Mouse (Mus musculus) limb, embryonic 12.5 days (tissue): ENCODE data around the gene Cnot11. TPM values are rescaled to one million over a fixed set of nuclear protein-coding genes. Genes with fewer than 3 reads are reported as not detected.

Source experiments
- ATAC-seq: fragments of 200-750 bp; cut with Nextera tagmentation; 2 replicates; pipeline ENCODE4 v1.8.0; 2017; ENCODE audit warnings: low read depth, moderate TSS enrichment; ENCODE audit not compliant: insufficient number of reproducible peaks, insufficient read depth, low FRiP score, low TSS enrichment
- H3K27ac ChIP-seq: fragments of 300-500 bp; sonication (generic); 2 replicates; pipeline ENCODE4 v1.5.1; 2016; ENCODE audit warnings: mild to moderate bottlenecking, moderate library complexity
- H3K27me3 ChIP-seq: fragments of 300-500 bp; sonication (generic); 2 replicates; pipeline ENCODE4 v1.6.1; 2016; ENCODE audit warnings: mild to moderate bottlenecking, moderate library complexity
- H3K36me3 ChIP-seq: fragments of 300-500 bp; sonication (generic); 2 replicates; pipeline ENCODE4 v1.6.1; 2016; ENCODE audit warnings: mild to moderate bottlenecking, moderate library complexity
- H3K4me1 ChIP-seq: fragments of 300-500 bp; sonication (generic); replicated peaks from 2 replicates; pipeline ENCODE4 v1.6.1; 2016
- H3K4me2 ChIP-seq: fragments of 300-500 bp; sonication (generic); 2 replicates; pipeline ENCODE4 v1.6.1; 2016; ENCODE audit warnings: mild to moderate bottlenecking, moderate library complexity
- H3K4me3 ChIP-seq: fragments of 300-500 bp; sonication (generic); replicated peaks from 2 replicates; pipeline ENCODE4 v1.5.1; 2016; ENCODE audit warnings: mild to moderate bottlenecking
- H3K9ac ChIP-seq: fragments of 300-500 bp; sonication (generic); replicated peaks from 2 replicates; pipeline ENCODE4 v1.6.1; 2016; ENCODE audit warnings: mild to moderate bottlenecking, moderate library complexity
- H3K9me3 ChIP-seq: fragments of 300-500 bp; sonication (generic); 2 replicates; pipeline ENCODE4 v1.6.1; 2016; ENCODE audit warnings: mild to moderate bottlenecking, moderate library complexity
- WGBS: fragments of 180-500 bp; shearing (Covaris S2); methylation state at CpG from one replicate; pipeline ENCODE4 v1.1.7; 2016; 5-methylcytosine and 5-hydroxymethylcytosine counted together
- polyA plus RNA-seq: library from polyadenylated mRNA; unstranded; fragments of >200 nt; fragmentation: Nextera tagmentation; extraction: Ambion mirVana; gene quantifications from 2 replicates; pipeline ENCODE4 v1.2.1, GENCODE M21; 2016

Gene Cnot11
- polyA plus RNA-seq, 1 experiment from 2014 or later = 35.5 TPM

GRCm38 (mm10) chr1:39561920-39562319 lies 27.1 kb downstream of the Cnot11 start:
- no peak for ATAC-seq
- Histone ChIP-seq H3K4me3 (no peak overlapping the region), H3K9ac (no peak overlapping the region), H3K4me1 (no peaks in the 10 kb centered on the region), H3K4me2 (no peak overlapping the region), H3K27me3 (no peaks in the 10 kb centered on the region), H3K9me3 (no peaks in the 10 kb centered on the region), H3K36me3 (peaks cover 53% of the 10 kb centered on the region), H3K27ac (no peak overlapping the region)
- 60% methylated on average over 1 of the region's 1 CpGs for WGBS

DNA sequence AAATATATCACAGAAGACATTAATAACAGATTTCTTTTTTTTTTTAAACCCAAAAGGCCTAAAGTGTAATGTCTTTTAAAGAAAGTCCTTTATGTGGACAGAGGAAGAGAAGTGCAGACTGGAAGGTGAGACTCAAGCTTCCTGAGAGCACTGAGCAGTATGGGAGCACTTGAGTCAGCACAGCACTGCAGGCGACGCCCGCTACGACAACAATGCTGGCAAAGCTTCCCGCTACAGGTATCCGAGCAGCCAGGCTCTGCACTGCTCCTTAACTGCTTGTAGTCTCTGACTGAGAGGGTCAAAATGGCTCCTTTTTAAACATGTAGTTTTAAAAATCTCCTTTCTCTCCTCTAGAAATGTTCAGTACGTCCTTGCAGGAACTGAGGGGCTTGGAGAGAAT lies 28.4 kb downstream of the Cnot11 start:
- Histone ChIP-seq H3K4me1 (no peaks in the 10 kb centered on the region), H3K27ac (no peak overlapping the region), H3K4me2 (no peak overlapping the region), H3K9ac (no peak overlapping the region), H3K4me3 (no peak overlapping the region), H3K36me3 (peaks cover 49% of the 10 kb centered on the region), H3K9me3 (no peaks in the 10 kb centered on the region), H3K27me3 (no peaks in the 10 kb centered on the region)
- 87% methylated on average over 7 of the region's 7 CpGs for WGBS
- no peak for ATAC-seq

GRCm38 (mm10) chr1:39564603-39565002 lies 29.8 kb downstream of the Cnot11 start:
- Histone ChIP-seq H3K4me1 (no peaks in the 10 kb centered on the region), H3K9ac (no peak overlapping the region), H3K36me3 (peaks cover 38% of the 10 kb centered on the region), H3K4me3 (no peak overlapping the region), H3K4me2 (no peak overlapping the region), H3K27ac (no peak overlapping the region), H3K27me3 (no peaks in the 10 kb centered on the region), H3K9me3 (no peaks in the 10 kb centered on the region)
- ATAC-seq = no peak
- 68% methylated on average over 3 of the region's 3 CpGs for WGBS

DNA sequence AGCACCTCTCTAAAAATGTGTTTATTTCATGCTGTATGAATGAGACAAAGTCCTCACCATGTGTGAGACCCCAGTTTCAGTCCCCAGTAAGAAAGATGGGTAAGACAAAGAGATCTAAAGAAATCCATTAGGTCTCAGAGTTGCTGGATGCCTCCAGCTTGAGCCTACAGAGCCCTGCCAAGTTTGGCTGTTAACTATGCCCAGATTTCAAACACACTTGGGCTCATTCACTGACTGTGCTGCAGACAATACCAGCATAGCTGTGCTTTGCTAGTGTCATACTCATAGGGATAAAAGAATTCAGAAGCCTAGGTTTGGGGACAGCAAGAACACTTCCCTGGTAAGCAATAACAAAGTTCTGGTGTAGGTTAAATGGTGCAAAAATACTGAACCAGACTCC lies 33.3 kb downstream of the Cnot11 start:
- ATAC-seq = no peak
- Histone ChIP-seq H3K4me2 (no peak overlapping the region), H3K9me3 (no peaks in the 10 kb centered on the region), H3K27me3 (no peaks in the 10 kb centered on the region), H3K9ac (no peak overlapping the region), H3K36me3 (peaks cover 15% of the 10 kb centered on the region), H3K27ac (no peak overlapping the region), H3K4me1 (peaks cover 4% of the 10 kb centered on the region; the same call in 1 of the 2 replicates), H3K4me3 (no peak overlapping the region)

DNA sequence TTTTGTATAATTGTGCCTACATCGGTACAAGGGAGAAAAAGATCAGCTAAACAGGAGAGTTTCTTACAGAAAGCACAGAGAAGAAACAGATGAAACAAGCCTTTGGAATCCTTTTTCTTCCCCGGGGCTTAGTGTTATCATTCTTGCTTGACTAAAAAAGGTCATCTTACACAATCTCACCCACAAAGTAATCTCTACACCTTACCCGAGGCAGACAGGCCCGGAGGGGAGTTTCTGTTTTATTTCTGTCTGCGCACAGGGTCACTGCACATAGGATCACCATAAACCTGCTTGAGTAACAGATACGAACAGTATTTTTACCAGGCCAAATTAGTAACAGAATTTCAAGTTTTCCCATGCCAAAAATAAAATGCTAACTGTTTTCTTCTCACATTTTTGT lies 36.9 kb downstream of the Cnot11 start:
- Histone ChIP-seq H3K4me1 (peaks cover 25% of the 10 kb centered on the region), H3K9ac (no peak overlapping the region), H3K4me3 (no peak overlapping the region), H3K27me3 (no peaks in the 10 kb centered on the region), H3K36me3 (no peaks in the 10 kb centered on the region; the same call in 1 of the 2 replicates), H3K9me3 (no peaks in the 10 kb centered on the region), H3K27ac (no peak overlapping the region), H3K4me2 (no peak overlapping the region)
- WGBS = 69% methylated on average over 6 of the region's 6 CpGs
- ATAC-seq = no peak

DNA sequence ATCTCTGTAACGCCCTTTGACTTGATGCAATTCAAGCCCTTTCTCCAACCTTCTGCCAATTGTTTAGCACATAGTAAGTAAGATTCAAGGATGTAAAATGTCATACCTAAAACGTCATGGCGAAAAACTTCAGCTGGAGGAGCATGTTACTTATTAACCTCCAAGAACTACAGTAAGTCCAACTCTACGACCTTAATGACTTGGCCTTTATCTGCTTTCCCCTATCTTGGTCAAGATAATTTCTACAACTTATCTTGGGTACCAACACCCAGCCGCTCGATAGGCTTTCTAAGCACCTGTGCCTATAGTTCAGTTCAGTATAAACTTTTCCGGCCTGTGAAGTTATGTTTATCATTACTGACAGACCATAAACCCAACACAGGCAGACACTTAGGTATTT lies 39.1 kb downstream of the Cnot11 start:
- Histone ChIP-seq H3K4me2 (no peak overlapping the region), H3K9me3 (no peaks in the 10 kb centered on the region), H3K27ac (no peak overlapping the region), H3K4me1 (peaks cover 31% of the 10 kb centered on the region), H3K27me3 (no peaks in the 10 kb centered on the region), H3K36me3 (no peaks in the 10 kb centered on the region; the same call in 1 of the 2 replicates), H3K9ac (no peak overlapping the region), H3K4me3 (no peak overlapping the region)
- ATAC-seq = no peak
- WGBS = 87% methylated on average over 7 of the region's 7 CpGs

DNA sequence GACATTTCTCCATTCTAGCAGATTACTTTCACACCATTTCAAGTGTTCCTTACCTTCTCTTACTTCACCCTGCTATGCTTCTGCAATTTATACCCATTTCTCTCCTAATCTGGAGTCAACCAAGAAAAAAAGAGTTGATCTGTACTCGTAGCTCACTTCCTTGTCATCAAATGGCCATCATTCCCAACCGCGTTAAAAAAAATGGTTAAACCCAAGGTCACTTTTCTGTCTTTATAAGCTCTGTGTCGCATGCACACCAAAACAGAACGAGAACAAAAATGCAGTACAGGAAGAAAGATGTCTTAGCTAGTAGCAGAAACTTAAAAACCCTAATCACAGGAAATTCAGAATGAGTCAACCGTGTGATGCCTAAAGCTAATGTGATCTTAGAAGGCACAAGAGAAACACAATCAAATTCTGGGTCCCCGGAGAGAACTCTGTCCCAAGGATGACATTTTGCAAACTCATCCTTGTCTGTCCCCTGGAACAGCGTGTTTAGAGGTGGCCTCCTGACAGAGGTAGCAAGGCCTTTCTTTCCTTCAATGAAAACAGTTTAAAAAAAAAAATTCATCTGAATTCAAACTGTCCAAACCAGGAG lies 41.1 kb downstream of the Cnot11 start:
- peaks cover 31% of the 10 kb centered on the region for H3K4me1 ChIP-seq
- H3K27ac ChIP-seq = peak overlapping the region; percentile 99
- 15% methylated on average over 8 of the region's 8 CpGs for WGBS
- peak overlapping the region; percentile 92 for H3K4me3 ChIP-seq
- peak overlapping the region; percentile 95 for H3K9ac ChIP-seq
- no peaks in the 10 kb centered on the region for H3K9me3 ChIP-seq
- H3K36me3 ChIP-seq = no peaks in the 10 kb centered on the region
- no peaks in the 10 kb centered on the region for H3K27me3 ChIP-seq
- peak overlapping the region; percentile 79 for H3K4me2 ChIP-seq
- ATAC-seq = no peak

DNA sequence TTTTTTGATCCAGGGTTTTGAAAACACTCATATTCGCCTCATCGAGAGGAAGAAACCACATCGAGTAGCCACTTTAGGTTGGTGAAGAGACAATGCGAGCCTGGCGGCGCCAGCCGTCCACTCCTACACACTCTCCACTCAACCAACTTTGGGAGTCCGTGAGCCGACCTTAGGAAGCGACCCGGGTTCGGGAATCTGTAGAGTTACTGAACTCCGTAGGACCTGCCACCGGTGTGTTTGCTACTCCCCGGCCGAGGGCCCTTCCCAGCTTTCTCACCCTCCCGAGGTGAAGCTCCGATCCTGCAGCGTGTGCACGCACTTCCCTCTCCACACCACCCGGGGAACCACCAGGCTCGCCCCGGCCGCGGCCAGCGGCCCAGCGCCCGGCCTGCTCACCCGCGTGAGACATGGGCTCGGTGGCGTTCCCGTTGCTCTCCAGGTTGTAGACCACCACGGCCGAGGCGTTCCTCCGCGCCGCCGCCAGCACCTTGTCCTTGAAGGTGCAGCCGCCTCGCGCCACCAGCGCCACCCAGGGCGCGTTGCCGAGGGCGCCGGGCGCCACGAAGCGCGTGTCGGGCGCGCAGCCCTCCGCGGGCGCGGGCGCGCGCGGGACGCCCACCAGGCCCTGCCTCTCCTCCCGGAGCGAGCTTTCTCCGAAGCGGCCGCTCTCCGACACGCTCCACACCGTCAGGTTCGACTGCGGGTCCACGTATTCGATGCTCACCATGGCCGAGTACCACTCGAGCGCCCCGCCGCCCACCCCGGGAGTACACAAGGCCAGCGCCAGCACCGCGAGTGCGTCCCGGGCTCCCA lies 41.8 kb downstream of the Cnot11 start:
- peak overlapping the region; percentile 79 for H3K4me2 ChIP-seq
- H3K9ac ChIP-seq = peak overlapping the region; percentile 95
- no peaks in the 10 kb centered on the region for H3K27me3 ChIP-seq
- no peaks in the 10 kb centered on the region for H3K36me3 ChIP-seq
- peak overlapping the region; percentile 92 for H3K4me3 ChIP-seq
- peak overlapping the region; percentile 99 for H3K27ac ChIP-seq
- peaks cover 31% of the 10 kb centered on the region for H3K4me1 ChIP-seq
- WGBS = under 1% methylated on average over 88 of the region's 88 CpGs
- ATAC-seq = peak; percentile 81
- H3K9me3 ChIP-seq = no peaks in the 10 kb centered on the region

- Histone ChIP-seq H3K36me3 (no peaks in the 10 kb centered on the region), H3K9ac (peak within 1 kb of the TSS; percentile 95), H3K27me3 (no peaks in the 10 kb centered on the region), H3K4me1 (peaks cover 30% of the 10 kb centered on the region), H3K27ac (peak within 1 kb of the TSS; percentile 99), H3K9me3 (no peaks in the 10 kb centered on the region), H3K4me2 (peak within 1 kb of the TSS; percentile 79), H3K4me3 (peak within 1 kb of the TSS; percentile 92)
- ATAC-seq = peak; percentile 96
- WGBS = 1% methylated on average over 41 of the region's 49 CpGs
Measured at GRCm38 (mm10) chr1:39577253-39577705, 42.5 kb downstream of the Cnot11 start, which contains the start of gene Rnf149. Gene Rnf149, minus strand, starts transcription at chr1:39577405.

- no peak overlapping the region for H3K4me3 ChIP-seq
- H3K4me2 ChIP-seq = no peak overlapping the region
- no peaks in the 10 kb centered on the region for H3K27me3 ChIP-seq
- H3K27ac ChIP-seq = no peak overlapping the region
- WGBS = 66% methylated on average over 5 of the region's 5 CpGs
- H3K36me3 ChIP-seq = no peaks in the 10 kb centered on the region
- H3K4me1 ChIP-seq = peaks cover 27% of the 10 kb centered on the region
- no peak for ATAC-seq
- no peaks in the 10 kb centered on the region for H3K9me3 ChIP-seq
- H3K9ac ChIP-seq = no peak overlapping the region
Measured at GRCm38 (mm10) chr1:39578446-39578845, 43.7 kb downstream of the Cnot11 start.

- ATAC-seq = no peak
- 79% methylated on average over 6 of the region's 6 CpGs for WGBS
- Histone ChIP-seq H3K4me1 (peaks cover 25% of the 10 kb centered on the region), H3K9me3 (no peaks in the 10 kb centered on the region), H3K27me3 (no peaks in the 10 kb centered on the region), H3K36me3 (no peaks in the 10 kb centered on the region), H3K4me2 (no peak overlapping the region), H3K27ac (no peak overlapping the region), H3K4me3 (no peak overlapping the region), H3K9ac (no peak overlapping the region)
Measured at GRCm38 (mm10) chr1:39579139-39579538, 44.3 kb downstream of the Cnot11 start.
